Mouse (Mus musculus) naive thymus-derived CD4-positive, alpha-beta T cell, adult 2 months (primary cell): ENCODE data around the gene Matn4.

ENCODE experiments used
- DNase-seq: peaks from one replicate; pipeline ENCODE4 v3.0.0-alpha.2; 2011; ENCODE audit warnings: low read depth

Matn4 gene

GRCm38 (mm10) chr2:164405060-164405459 lies at the start of gene Matn4:
Gene Matn4 (minus strand): TSS chr2:164405160.
- no peak for DNase-seq

GRCm38 (mm10) chr2:164453887-164454500 lies 49.0 kb upstream of the Matn4 start:
- no peak for DNase-seq

DNA sequence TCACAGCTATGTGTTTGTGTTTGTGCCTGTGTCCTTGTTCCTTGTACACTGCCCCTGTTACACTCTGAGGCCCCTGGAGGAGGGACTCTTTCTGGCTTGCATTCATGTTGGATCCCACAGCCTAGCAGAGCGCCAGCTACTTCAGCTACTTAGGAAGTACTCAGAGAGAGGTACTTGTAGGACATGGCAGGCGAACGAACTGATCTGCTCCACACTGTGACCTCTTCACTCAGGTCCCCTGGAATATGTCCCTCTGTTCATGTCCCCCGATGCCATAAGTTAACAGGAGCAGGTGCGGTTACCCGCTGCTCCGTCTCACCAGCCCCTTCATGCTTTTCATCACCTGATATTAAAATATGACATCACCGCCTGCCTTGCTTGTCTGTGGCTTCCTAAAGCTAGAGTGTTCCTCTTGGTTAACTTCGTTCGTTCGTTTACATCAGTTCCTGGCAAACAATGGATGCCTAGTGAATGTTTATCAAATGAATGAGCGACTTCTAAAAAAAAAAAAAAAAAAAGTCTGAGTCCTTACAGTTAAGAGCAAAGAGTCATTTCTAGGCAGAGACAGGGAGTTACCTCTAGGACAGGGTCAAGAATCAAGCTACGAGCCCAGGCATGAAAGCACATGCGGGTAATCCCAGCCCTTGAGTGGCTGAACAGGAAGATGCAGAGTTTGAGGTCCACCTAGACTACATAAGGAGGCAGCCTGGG lies 48.2 kb upstream of the Matn4 start:
- DNase-seq: no peak

GRCm38 (mm10) chr2:164452000-164452676 lies 47.2 kb upstream of the Matn4 start:
- DNase-seq: no peak

- DNase-seq: no peak
Observed at GRCm38 (mm10) chr2:164449341-164450042, 44.5 kb upstream of the Matn4 start.

DNA sequence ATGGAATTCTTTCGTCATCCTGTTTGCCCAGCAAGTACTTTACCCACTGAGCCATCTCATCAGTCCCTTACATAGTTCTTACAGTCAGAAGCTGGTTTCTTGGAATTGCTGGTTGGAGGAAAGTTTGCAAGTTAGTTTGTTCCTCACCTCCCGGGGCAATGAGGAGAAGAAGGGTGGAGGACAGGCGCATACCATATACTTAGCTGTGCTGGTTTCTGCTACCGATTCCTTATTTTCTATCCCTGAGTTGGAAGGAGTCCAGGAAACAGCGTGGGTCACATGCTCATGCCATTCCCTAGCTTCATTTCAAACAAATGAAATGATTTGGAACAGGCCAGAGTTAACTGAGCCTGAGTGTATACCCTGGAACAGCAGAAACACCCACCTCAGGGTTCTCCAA lies 44.0 kb upstream of the Matn4 start:
- DNase-seq: no peak

- DNase-seq: no peak
Observed at GRCm38 (mm10) chr2:164448140-164448539, 43.2 kb upstream of the Matn4 start.

- DNase-seq: no peak
Observed at GRCm38 (mm10) chr2:164446086-164446469, 41.1 kb upstream of the Matn4 start.

DNA sequence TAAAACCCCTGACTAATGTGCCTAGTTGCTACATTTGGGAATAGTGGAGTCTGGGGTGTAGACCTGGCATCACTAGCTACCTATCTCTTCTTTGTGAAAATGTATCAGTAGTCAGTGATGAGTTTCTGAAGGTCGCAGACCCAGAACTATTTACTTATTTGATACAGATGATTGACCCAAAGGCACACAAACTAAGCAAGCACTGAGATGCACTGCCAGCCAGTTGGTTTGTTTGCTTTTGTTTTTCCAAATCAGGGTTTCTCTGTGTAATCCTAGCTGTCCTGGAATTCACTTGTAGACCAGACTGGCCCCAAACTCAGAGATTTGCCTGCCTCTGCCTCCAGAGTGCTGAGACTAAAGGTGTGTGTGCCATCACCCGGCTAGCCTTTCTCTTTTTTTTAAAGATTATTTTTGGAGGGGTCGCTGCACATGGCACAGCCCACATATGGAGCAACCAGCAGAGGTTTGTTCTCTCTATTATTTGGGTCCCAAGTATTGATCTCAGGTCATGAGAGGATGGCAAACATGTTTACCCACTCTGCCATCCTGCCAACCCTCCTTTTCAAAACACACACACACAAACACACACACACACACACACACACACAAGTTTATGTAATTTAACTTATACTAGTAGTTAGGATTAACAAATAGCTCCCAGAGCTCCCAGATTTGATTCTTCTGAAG lies 40.6 kb upstream of the Matn4 start:
- DNase-seq: no peak

GRCm38 (mm10) chr2:164444701-164445100 lies 39.7 kb upstream of the Matn4 start:
- DNase-seq: no peak

GRCm38 (mm10) chr2:164443460-164444000 lies 38.6 kb upstream of the Matn4 start, which contains the start of gene Sdc4:
Gene Sdc4 (minus strand): TSS chr2:164443887.
- DNase-seq: no peak

- no peak for DNase-seq
Observed at GRCm38 (mm10) chr2:164443051-164443437, 38.1 kb upstream of the Matn4 start.

DNA sequence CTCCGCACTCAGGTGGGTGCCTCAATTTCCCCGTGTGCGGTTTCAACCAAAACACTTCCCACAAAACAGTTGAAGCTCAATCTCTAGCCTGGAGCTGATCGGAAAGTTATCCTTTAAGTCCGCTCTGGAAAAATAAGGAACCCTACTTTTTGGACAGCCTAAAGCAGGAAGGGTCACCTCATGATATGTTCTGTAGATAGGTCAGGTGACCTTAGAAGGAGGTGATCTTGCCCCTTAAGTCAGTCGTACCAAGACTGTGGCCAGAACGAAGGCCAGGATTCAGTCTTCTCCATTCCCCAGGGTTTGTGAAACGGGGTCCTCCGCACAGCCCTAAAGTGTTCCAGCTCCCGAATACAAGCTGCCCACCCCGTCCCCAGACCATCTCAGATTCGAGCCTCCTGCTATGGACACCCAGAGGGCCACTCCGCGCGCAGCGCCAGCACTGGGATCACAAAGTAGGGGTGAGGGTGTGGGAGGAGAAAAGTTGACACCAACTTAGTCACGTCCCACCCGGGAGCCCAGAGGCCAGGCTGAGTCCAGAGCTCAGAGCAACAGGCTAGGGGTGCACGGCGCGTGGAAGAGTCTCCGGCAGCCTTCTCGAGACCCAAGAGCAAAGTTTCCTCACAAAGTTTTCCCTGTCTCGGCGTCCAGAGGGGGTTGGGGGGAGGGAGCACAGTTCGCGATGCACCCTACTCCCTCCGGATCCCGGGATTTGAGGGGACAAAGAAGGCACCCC lies 37.5 kb upstream of the Matn4 start:
- no peak for DNase-seq

- no peak for DNase-seq
Observed at GRCm38 (mm10) chr2:164441731-164442130, 36.8 kb upstream of the Matn4 start.

GRCm38 (mm10) chr2:164441155-164441554 lies 36.2 kb upstream of the Matn4 start:
- DNase-seq: no peak

- DNase-seq: no peak
Observed at GRCm38 (mm10) chr2:164440314-164440713, 35.4 kb upstream of the Matn4 start.

GRCm38 (mm10) chr2:164439001-164439421 lies 34.1 kb upstream of the Matn4 start:
- no peak for DNase-seq

DNA sequence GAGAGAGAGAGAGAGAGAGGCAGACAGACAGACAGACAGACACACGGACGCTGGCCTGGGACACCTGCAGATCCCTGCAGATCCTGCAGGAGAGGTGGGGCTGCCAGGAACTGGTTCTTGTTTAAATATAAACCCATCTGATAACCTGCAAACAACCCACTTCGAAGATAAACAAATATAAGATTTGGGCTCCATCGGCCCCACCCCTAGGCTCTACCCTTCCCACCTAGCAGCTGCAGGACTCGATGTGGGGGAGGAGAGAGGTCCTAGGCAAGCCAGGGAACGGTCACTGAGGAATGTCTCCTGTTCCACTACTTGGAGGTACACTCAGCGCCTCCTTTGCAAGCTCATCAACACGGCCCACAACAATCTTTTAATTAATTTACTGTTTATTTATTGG lies 33.3 kb upstream of the Matn4 start:
- no peak for DNase-seq

DNA sequence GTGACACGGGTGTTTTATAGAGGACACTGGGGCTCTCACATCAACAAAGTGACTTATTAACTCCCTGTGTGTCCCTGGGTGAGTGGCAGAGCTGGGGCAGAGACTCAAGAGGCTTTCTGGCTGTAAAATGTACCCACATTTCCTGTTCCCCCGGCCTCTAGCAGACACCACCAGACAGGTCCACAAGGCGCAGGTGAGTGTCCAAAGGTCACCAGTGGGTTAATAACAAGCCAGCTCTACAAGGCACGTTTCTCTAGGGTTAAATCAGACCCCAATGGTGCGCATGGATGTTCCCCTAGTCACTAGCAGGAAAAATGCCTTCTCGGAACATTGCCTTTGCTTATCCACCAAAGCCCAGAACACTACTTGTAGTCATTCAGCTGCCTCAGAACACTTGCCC lies 32.8 kb upstream of the Matn4 start:
- no peak for DNase-seq

- no peak for DNase-seq
Observed at GRCm38 (mm10) chr2:164436961-164437360, 32.0 kb upstream of the Matn4 start.
